26 mouse cellular contexts compared by ENCODE assay signal in the genomic region with DNA sequence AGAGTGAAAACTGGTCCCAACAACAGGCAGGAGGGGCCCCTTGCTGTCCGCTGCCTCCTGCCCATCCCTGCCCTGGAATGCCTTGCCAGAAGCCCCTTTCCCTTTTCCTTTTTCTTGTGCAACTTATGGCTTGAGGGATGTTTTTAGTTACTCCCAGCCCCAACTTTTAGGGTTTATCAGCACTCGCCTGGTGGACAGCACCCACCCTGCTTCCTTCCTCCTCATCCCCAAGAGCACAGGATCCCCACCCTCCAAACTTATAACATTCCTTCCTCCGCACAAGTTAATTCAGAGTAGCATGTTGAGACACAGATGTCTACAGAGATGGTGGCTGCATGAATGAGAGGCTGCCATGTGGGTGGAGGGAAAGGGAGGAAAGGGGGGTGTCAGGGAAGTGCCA.
A peak's percentile ranks its signal among the peaks of the same experiment; 100 is the strongest.
DNase-seq lines count a peak whose midpoint lies in the region; ATAC-seq and TF ChIP-seq lines count a peak whose summit lies in the region.
"Had no signal": no experiment of that assay in that cellular context is flagged by ENCODE, and none has a peak within 500 bp of the region (broad histone marks: within the 10 kb centered on the region; RNA-seq: fewer than 3 reads in every experiment).

No protein-coding gene starts in this region.

- H3K27me3 ChIP-seq in myocyte (ENCODE audit: control insufficient read depth, insufficient read depth, insufficient read length): no peaks in the 10 kb centered on the region
- H3K27me3 ChIP-seq: heart, embryonic 13.5 days had no signal

- H3K4me3 ChIP-seq in layer of hippocampus, adult 2 months: no peak overlapping the region
- H3K4me3 ChIP-seq in myocyte: no peak overlapping the region
- H3K4me3 ChIP-seq: heart, embryonic 10.5 days; heart, embryonic 13.5 days had no signal

- no peak for TF ChIP-seq CTCF in layer of hippocampus, adult 2 months (conservative IDR thresholded peaks at IDR 0.05)

- DNase-seq in layer of hippocampus, adult 2 months (ENCODE audit: low spot score in 2 of 2): peak in 1 of 2 experiments; percentile 32
- no peak for DNase-seq in layer of hippocampus, postnatal 10 days (ENCODE audit: low spot score in 2 of 2)
- DNase-seq in thymus, postnatal 4 days: peak; percentile 14
- DNase-seq in thymus, postnatal 25 days: no peak
- DNase-seq: adrenal gland, postnatal 10 days; adrenal gland, postnatal 36 days; cerebellum, adult 18-20 months; cerebellum, adult 9-10 months; cerebellum, postnatal 14 days; forebrain, postnatal 0 days; gastrocnemius, postnatal 10 days; gastrocnemius, postnatal 36 days; heart, adult 18-20 months; heart, postnatal 14 days; heart, postnatal 4 days had no signal

- ATAC-seq in common myeloid progenitor, adult 5-6 weeks (replicated peaks; ENCODE audit: low read depth, poor library complexity, severe bottlenecking): peak; percentile 48
- no peak for ATAC-seq in frontal cortex, adult (ENCODE audit: low TSS enrichment)
- no peak for ATAC-seq in erythroblast, adult 5-6 weeks (replicated peaks; ENCODE audit: low FRiP score, poor library complexity, severe bottlenecking)
- ATAC-seq: CD4-positive, CD25-positive, alpha-beta regulatory T cell, adult 4 months; forebrain, embryonic 14.5 days; forebrain, postnatal 0 days; hindbrain, postnatal 0 days; inflammation-experienced regulatory T-cells, adult 6 months had no signal

- H3K79me2 ChIP-seq in myocyte (ENCODE audit: control insufficient read depth, insufficient read depth): peaks cover 90% of the 10 kb centered on the region

- H3K27ac ChIP-seq in layer of hippocampus, adult 2 months: peak overlapping the region; percentile 23; the same call in 1 of the 2 replicates
- H3K27ac ChIP-seq: heart, embryonic 10.5 days; heart, embryonic 13.5 days; hindbrain, embryonic 14.5 days; hindbrain, postnatal 0 days had no signal

- no peak overlapping the region for H3ac ChIP-seq in myocyte (ENCODE audit: control insufficient read depth, insufficient read length)

- no peak for TF ChIP-seq POLR2A in myocyte (IDR thresholded peaks at IDR 0.05; ENCODE audit: insufficient read length, low read depth)

- H3K4me2 ChIP-seq in myocyte (ENCODE audit: low read depth): no peak overlapping the region
- H3K4me2 ChIP-seq: heart, embryonic 13.5 days; hindbrain, embryonic 14.5 days had no signal

- peaks cover 22% of the 10 kb centered on the region for H3K36me3 ChIP-seq in myocyte (ENCODE audit: control insufficient read depth, insufficient read depth)

TF ChIP-seq in myocyte, 11 proteins besides CTCF, POLR2A, EP300 and RAD21:
- TF ChIP-seq MYOD1 (IDR thresholded peaks at IDR 0.05; ENCODE audit: control insufficient read depth in 1 of 3, insufficient read length in 2 of 3, low read depth in 2 of 3) (no peak), REST (IDR thresholded peaks at IDR 0.05; ENCODE audit: insufficient read depth, insufficient read length) (peak; percentile 62)
